Mouse (Mus musculus) lung, postnatal 0 days (tissue): Measurements from ENCODE around the gene Trappc6b. TPM values are rescaled to one million over a fixed set of nuclear protein-coding genes. Genes with fewer than 3 reads are reported as not detected.
A peak's percentile ranks its signal among the peaks of the same experiment; 100 is the strongest.

ENCODE experiments used
- ATAC-seq: fragments of 200-750 bp; cut with Nextera tagmentation; 2 replicates; pipeline ENCODE4 v1.8.0; 2017; ENCODE audit warnings: moderate library complexity
- DNase-seq: peaks from one replicate; pipeline ENCODE4 v3.0.0-alpha.2; 2016; ENCODE audit warnings: low spot score
- H3K27ac ChIP-seq: fragments of 300-500 bp; sonication (generic); 2 replicates; pipeline ENCODE4 v1.5.1; 2014; ENCODE audit warnings: antibody characterized with exemption, mild to moderate bottlenecking, low read length, mixed read lengths
- H3K27me3 ChIP-seq: fragments of 300-500 bp; sonication (generic); replicated peaks from 2 replicates; pipeline ENCODE4 v1.6.1; 2014; ENCODE audit warnings: low read length, mixed read lengths; ENCODE audit not compliant: insufficient read depth
- H3K36me3 ChIP-seq: fragments of 300-500 bp; sonication (generic); 2 replicates; pipeline ENCODE4 v1.6.1; 2014; ENCODE audit warnings: low read length, mixed read lengths; ENCODE audit not compliant: insufficient read depth
- H3K4me1 ChIP-seq: fragments of 300-500 bp; sonication (generic); 2 replicates; pipeline ENCODE4 v1.6.1; 2014; ENCODE audit warnings: antibody characterized with exemption, low read depth, low read length, mixed read lengths; ENCODE audit not compliant: insufficient read depth
- H3K4me2 ChIP-seq: fragments of 300-500 bp; sonication (generic); replicated peaks from 2 replicates; pipeline ENCODE4 v1.6.1; 2014; ENCODE audit warnings: low read depth, mild to moderate bottlenecking, low read length, moderate library complexity, mixed read lengths
- H3K4me3 ChIP-seq: fragments of 300-500 bp; sonication (generic); 2 replicates; pipeline ENCODE4 v1.5.1; 2014; ENCODE audit warnings: low read depth, low read length
- H3K9ac ChIP-seq: fragments of 300-500 bp; sonication (generic); replicated peaks from 2 replicates; pipeline ENCODE4 v1.6.1; 2014; ENCODE audit warnings: low read depth, mild to moderate bottlenecking
- H3K9me3 ChIP-seq: fragments of 300-500 bp; sonication (generic); 2 replicates; pipeline ENCODE4 v1.6.1; 2016; ENCODE audit warnings: low read length, mixed read lengths
- CTCF ChIP-seq: IDR thresholded peaks from 2 replicates; pipeline ENCODE4 v1.5.1; 2016; ENCODE audit warnings: antibody characterized with exemption, mild to moderate bottlenecking
- EP300 ChIP-seq: IDR thresholded peaks from 2 replicates; pipeline ENCODE4 v1.6.1; 2016; ENCODE audit warnings: antibody characterized with exemption, mild to moderate bottlenecking, control low read depth
- WGBS: fragments of 180-500 bp; shearing (Covaris S2); extraction: QIAGEN DNeasy Blood & Tissue Kit; methylation state at CpG from one replicate; pipeline ENCODE4 v1.1.7; 2014; 5-methylcytosine and 5-hydroxymethylcytosine counted together
- polyA plus RNA-seq: library from polyadenylated mRNA; unstranded; fragments of >200 nt; fragmentation: Nextera tagmentation; extraction: Ambion mirVana; gene quantifications from 2 replicates; pipeline ENCODE4 v1.2.1, GENCODE M21; 2015

Gene Trappc6b
- polyA plus RNA-seq, 1 experiment from 2014 or later, result 139 TPM

DNA sequence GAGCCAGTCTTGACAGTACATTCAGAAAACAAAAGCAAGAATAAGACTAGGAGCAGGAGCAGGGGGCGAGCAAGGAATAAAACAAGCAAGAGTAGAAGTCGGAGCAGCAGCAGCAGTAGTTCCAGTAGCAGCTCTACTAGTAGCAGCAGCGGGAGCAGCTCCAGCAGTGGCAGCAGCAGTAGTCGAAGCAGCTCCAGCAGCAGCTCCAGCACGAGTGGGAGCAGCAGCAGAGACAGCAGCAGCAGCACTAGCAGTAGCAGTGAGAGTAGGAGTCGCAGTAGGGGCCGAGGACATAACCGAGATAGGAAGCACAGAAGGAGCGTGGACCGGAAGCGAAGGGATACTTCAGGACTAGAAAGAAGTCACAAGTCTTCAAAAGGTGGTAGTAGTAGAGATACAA, 11.0 kb upstream of the Trappc6b start:
- Histone ChIP-seq H3K4me3 (no peak overlapping the region), H3K27ac (no peak overlapping the region)

DNA sequence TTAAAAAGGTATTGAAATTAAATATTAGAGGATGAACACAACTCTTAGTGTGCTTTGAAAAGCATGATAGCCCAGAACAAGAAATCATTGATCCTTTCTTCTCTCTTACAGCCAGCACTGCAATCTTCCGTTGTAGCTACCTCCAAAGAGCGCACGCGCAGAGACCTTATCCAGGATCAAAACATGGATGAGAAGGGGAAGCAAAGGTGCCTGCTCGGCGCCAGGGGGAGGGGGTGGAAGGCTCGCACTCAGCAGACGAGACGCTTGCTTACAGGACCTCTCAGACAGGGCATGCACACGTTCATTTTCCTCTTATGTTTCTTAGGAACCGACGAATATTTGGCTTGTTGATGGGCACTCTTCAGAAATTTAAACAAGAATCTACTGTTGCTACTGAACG, 7.5 kb upstream of the Trappc6b start:
- Histone ChIP-seq H3K36me3 (peaks cover 27% of the 10 kb centered on the region; the same call in 1 of the 2 replicates), H3K27ac (no peak overlapping the region)
- whole genome bisulfite sequencing, result 85% methylated on average over 13 of the region's 13 CpGs

More for the DNA sequence above, 11.0 kb upstream of the Trappc6b start:
- TF ChIP-seq EP300 (no peak), CTCF (no peak)
- 85% methylated on average over 11 of the region's 11 CpGs for WGBS
- Histone ChIP-seq H3K27me3 (no peaks in the 10 kb centered on the region), H3K9me3 (no peaks in the 10 kb centered on the region), H3K4me1 (no peaks in the 10 kb centered on the region), H3K4me2 (no peak overlapping the region), H3K9ac (no peak overlapping the region), H3K36me3 (peaks cover 32% of the 10 kb centered on the region; the same call in 1 of the 2 replicates)
- DNase-seq, result no peak
- no peak for ATAC-seq

DNA sequence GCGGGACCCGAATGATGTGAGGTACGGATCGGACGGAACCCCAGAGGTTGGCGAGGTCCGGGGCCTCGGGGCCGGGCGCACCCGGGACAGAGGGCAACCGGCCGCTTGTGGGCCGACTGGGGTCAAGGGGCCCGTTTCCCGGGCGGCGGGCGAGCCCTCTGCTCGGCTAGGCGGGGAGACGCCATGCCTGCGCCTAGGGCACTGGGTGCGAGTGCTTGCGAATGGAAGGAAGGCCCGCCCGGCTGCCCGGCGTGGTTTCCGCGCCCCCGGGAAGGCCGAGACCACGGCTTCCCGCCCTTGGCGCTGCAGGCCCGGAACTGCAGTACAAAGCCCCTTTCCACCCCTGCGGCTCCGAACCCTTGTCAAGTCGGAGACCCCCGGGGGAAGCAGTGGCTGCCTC, 5.8 kb upstream of the Trappc6b start:
- Histone ChIP-seq H3K4me3 (peak overlapping the region; percentile 98), H3K9ac (peak overlapping the region; percentile 99), H3K4me2 (peak overlapping the region; percentile 81), H3K36me3 (peaks cover 24% of the 10 kb centered on the region; the same call in 1 of the 2 replicates), H3K27me3 (no peaks in the 10 kb centered on the region), H3K9me3 (no peaks in the 10 kb centered on the region), H3K27ac (peak overlapping the region; percentile 92), H3K4me1 (0 out of 2 replicates have a peak, but pooled peaks cover 3% of the 10 kb centered on the region)
- TF ChIP-seq EP300, result no peak
- no peak for TF ChIP-seq CTCF
- ATAC-seq (peak; percentile 51), DNase-seq (peak; percentile 19)
- 0% methylated on average over 36 of the region's 41 CpGs for WGBS

More for the DNA sequence above, 7.5 kb upstream of the Trappc6b start:
- Histone ChIP-seq H3K4me2 (no peak overlapping the region), H3K9ac (no peak overlapping the region), H3K9me3 (no peaks in the 10 kb centered on the region), H3K4me3 (no peak overlapping the region), H3K27me3 (no peaks in the 10 kb centered on the region), H3K4me1 (0 out of 2 replicates have a peak, but pooled peaks cover 3% of the 10 kb centered on the region)
- DNase-seq (no peak), ATAC-seq (no peak)
- TF ChIP-seq CTCF, result no peak
- no peak for TF ChIP-seq EP300

DNA sequence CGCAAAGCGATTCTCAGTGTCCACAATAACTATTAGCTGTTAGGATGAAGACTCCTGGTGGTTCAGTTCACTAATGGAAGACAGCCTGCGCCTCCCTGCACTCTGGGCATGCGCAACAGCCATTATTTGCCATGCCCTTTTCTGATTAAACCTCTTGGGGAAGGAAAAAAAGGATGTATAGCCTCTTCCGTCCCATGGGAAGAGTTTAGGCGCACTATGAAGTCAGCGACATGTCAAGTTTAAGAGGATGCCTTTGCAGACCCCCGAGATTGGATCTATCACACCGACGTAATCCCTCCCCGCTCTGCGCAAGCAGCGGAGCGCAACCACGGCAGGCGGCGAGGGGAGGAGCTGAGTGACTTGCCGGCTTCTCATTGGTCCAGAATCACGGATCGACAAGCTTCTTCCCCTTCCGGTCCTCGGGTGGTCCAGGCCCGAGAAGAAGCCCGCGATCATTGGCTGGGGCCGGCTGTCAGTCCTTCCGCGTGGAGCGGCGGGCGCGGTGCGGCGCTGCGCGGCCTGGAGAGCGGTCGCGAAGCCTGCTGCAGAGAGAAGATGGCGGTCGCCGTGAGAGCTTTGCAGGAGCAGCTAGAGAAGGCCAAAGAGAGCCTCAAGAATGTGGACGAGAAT, 5.3 kb upstream of the Trappc6b start, which contains the start of gene Pnn:
TSS of gene Pnn (plus strand) at position 437 of the 630 bp plus-strand sequence.
- ATAC-seq (peak; percentile 100), DNase-seq (peak; percentile 100)
- Histone ChIP-seq H3K9me3 (no peaks in the 10 kb centered on the region), H3K27me3 (no peaks in the 10 kb centered on the region), H3K9ac (peak within 1 kb of the TSS; percentile 99), H3K27ac (peak within 1 kb of the TSS; percentile 92), H3K36me3 (peaks cover 19% of the 10 kb centered on the region; the same call in 1 of the 2 replicates), H3K4me2 (peak within 1 kb of the TSS; percentile 81), H3K4me1 (0 out of 2 replicates have a peak, but pooled peaks cover 3% of the 10 kb centered on the region), H3K4me3 (peak within 1 kb of the TSS; percentile 98)
- TF ChIP-seq EP300 (no peak; the same call in 1 of the 2 replicates), CTCF (peak; percentile 57)
- under 1% methylated on average over 43 of the region's 43 CpGs for WGBS

DNA sequence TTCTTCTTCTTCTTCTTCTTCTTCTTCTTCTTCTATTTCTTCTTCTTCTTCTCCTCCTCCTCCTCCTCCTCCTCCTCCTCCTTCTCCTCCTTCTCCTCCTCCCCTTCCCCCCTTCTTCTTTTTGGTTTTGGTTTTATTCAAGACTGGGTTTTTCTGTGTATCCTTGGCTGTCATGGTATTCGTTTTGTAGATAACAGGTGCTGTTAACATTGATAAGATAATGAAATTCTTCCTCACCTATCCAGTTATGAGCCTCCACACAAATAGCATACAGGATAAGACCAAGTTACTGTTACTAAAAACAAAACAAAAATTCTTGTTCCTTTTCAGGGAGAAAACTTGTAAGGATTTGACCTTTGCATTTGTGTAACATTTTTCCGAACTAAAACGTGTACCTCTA, 4.5 kb upstream of the Trappc6b start:
- Histone ChIP-seq H3K27ac (peak overlapping the region; percentile 92; the same call in 1 of the 2 replicates), H3K4me1 (0 out of 2 replicates have a peak, but pooled peaks cover 3% of the 10 kb centered on the region), H3K9ac (0 out of 2 replicates have a peak overlapping the region, but pooled peaks have one; percentile 50), H3K36me3 (0 out of 2 replicates have a peak, but pooled peaks cover 13% of the 10 kb centered on the region), H3K4me3 (peak overlapping the region; percentile 98; the same call in 1 of the 2 replicates), H3K27me3 (no peaks in the 10 kb centered on the region), H3K4me2 (peak overlapping the region; percentile 47), H3K9me3 (no peaks in the 10 kb centered on the region)
- 43% methylated on average over 3 of the region's 3 CpGs for WGBS
- TF ChIP-seq CTCF (no peak), EP300 (no peak)
- ATAC-seq (no peak), DNase-seq (no peak)

DNA sequence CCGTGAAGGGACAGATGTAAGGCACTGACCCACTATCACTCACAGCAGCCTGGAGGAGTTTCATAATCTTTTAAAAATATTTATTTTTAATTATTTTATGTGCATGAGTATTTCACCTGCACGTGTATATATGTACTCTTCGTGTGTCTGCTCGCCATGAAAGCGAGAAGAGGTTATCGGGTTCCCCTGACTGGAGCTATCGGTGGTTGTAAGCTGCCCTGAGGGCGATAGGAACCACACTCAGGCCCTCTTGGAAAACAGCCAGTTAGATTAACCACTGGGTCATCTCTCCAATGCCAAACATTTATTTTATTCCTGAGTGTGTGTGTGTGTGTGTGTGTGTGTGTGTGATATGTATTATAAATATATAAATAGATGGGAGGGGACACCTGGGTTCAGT, 3.6 kb upstream of the Trappc6b start:
- DNase-seq (no peak), ATAC-seq (no peak)
- H3K4me2 ChIP-seq, result no peak overlapping the region
- H3K36me3 ChIP-seq, result 0 out of 2 replicates have a peak, but pooled peaks cover 9% of the 10 kb centered on the region
- H3K4me1 ChIP-seq, result peaks cover 6% of the 10 kb centered on the region; the same call in 1 of the 2 replicates
- H3K27ac ChIP-seq, result no peak overlapping the region
- no peak overlapping the region for H3K4me3 ChIP-seq
- no peak for TF ChIP-seq EP300
- TF ChIP-seq CTCF, result no peak
- no peaks in the 10 kb centered on the region for H3K9me3 ChIP-seq
- 84% methylated on average over 8 of the region's 8 CpGs for WGBS
- no peak overlapping the region for H3K9ac ChIP-seq
- H3K27me3 ChIP-seq, result no peaks in the 10 kb centered on the region
